Mouse (Mus musculus): ENCODE measurements at regions not wholly inside any gene's neighbourhood (a gene's known extent, or its start where the extent isn't known, plus 50 kb on each side); places are given as distances from the start of the nearest gene placed in this dataset.

GRCm38 (mm10) chr2:178692231-178692630 is 261.9 kb downstream of the Cdh26 start:
- peaks cover 12% of the 10 kb centered on the region; the same call in 1 of the 2 replicates for H3K4me1 ChIP-seq (ENCODE audit: control insufficient read depth, insufficient read depth, low read length)
- 92% methylated on average over 3 of the region's 3 CpGs for WGBS
- no peaks in the 10 kb centered on the region for H3K79me2 ChIP-seq (ENCODE audit: control insufficient read depth, insufficient read depth, low read length)
- no peak overlapping the region for H3K9ac ChIP-seq (ENCODE audit: low read depth, low read length)
- H3K27ac ChIP-seq (replicated peaks; ENCODE audit: insufficient read depth, low read depth, low read length) = no peak overlapping the region
- no peak for DNase-seq (ENCODE audit: extremely low read depth, low read depth, low spot score)
- TF ChIP-seq POLR2A (IDR thresholded peaks at IDR 0.05; ENCODE audit: extremely low read depth, insufficient read depth, low read length) (no peak), CTCF (IDR thresholded peaks at IDR 0.05; ENCODE audit: low read depth, low read length) (no peak; the same call in 1 of the 2 replicates)
- no peaks in the 10 kb centered on the region for H3K36me3 ChIP-seq (ENCODE audit: control insufficient read depth, insufficient read depth, low read length)
- H3K27me3 ChIP-seq (ENCODE audit: control insufficient read depth, insufficient read depth, low read length) = no peaks in the 10 kb centered on the region
- H3K4me3 ChIP-seq (ENCODE audit: insufficient read depth, low read depth, low read length) = no peak overlapping the region

- H3K4me1 ChIP-seq (ENCODE audit: control insufficient read depth, insufficient read depth, low read length) = no peaks in the 10 kb centered on the region
- 86% methylated on average over 13 of the region's 13 CpGs for WGBS
- TF ChIP-seq CTCF (IDR thresholded peaks at IDR 0.05; ENCODE audit: low read depth, low read length) (no peak), POLR2A (IDR thresholded peaks at IDR 0.05; ENCODE audit: extremely low read depth, insufficient read depth, low read length) (no peak)
- peak; percentile 43 for DNase-seq (ENCODE audit: extremely low read depth, low read depth, low spot score)
- H3K79me2 ChIP-seq (ENCODE audit: control insufficient read depth, insufficient read depth, low read length) = no peaks in the 10 kb centered on the region
- no peaks in the 10 kb centered on the region for H3K27me3 ChIP-seq (ENCODE audit: control insufficient read depth, insufficient read depth, low read length)
- no peak overlapping the region for H3K4me3 ChIP-seq (ENCODE audit: insufficient read depth, low read depth, low read length)
- no peak overlapping the region for H3K27ac ChIP-seq (replicated peaks; ENCODE audit: insufficient read depth, low read depth, low read length)
- no peak overlapping the region for H3K9ac ChIP-seq (ENCODE audit: low read depth, low read length)
- no peaks in the 10 kb centered on the region for H3K36me3 ChIP-seq (ENCODE audit: control insufficient read depth, insufficient read depth, low read length)
These were observed 268.3 kb downstream of the Cdh26 start for GRCm38 (mm10) chr2:178698648-178699047.

- TF ChIP-seq CTCF (IDR thresholded peaks at IDR 0.05; ENCODE audit: low read depth, low read length) = no peak
- TF ChIP-seq POLR2A (IDR thresholded peaks at IDR 0.05; ENCODE audit: extremely low read depth, insufficient read depth, low read length) = no peak
- Histone ChIP-seq H3K36me3 (ENCODE audit: control insufficient read depth, insufficient read depth, low read length) (no peaks in the 10 kb centered on the region), H3K4me1 (ENCODE audit: control insufficient read depth, insufficient read depth, low read length) (no peaks in the 10 kb centered on the region), H3K27ac (replicated peaks; ENCODE audit: insufficient read depth, low read depth, low read length) (no peak overlapping the region), H3K9ac (ENCODE audit: low read depth, low read length) (no peak overlapping the region), H3K27me3 (ENCODE audit: control insufficient read depth, insufficient read depth, low read length) (no peaks in the 10 kb centered on the region), H3K79me2 (ENCODE audit: control insufficient read depth, insufficient read depth, low read length) (no peaks in the 10 kb centered on the region), H3K4me3 (ENCODE audit: insufficient read depth, low read depth, low read length) (no peak overlapping the region)
- 79% methylated on average over 3 of the region's 3 CpGs for WGBS
- no peak for DNase-seq (ENCODE audit: extremely low read depth, low read depth, low spot score)
These were observed 270.5 kb downstream of the Cdh26 start for GRCm38 (mm10) chr2:178700825-178701224.

- 78% methylated on average over 3 of the region's 3 CpGs for WGBS
These were observed 274.2 kb downstream of the Cdh26 start for GRCm38 (mm10) chr2:178704510-178704909.

GRCm38 (mm10) chr2:178708649-178709048 is 278.3 kb downstream of the Cdh26 start:
- 69% methylated on average over 2 of the region's 2 CpGs for WGBS
- H3K4me1 ChIP-seq (ENCODE audit: control insufficient read depth, insufficient read depth, low read length) = no peaks in the 10 kb centered on the region

More at GRCm38 (mm10) chr2:178704510-178704909, 274.2 kb downstream of the Cdh26 start:
- no peak overlapping the region for H3K9ac ChIP-seq (ENCODE audit: low read depth, low read length)
- DNase-seq (ENCODE audit: extremely low read depth, low read depth, low spot score) = no peak
- TF ChIP-seq POLR2A (IDR thresholded peaks at IDR 0.05; ENCODE audit: extremely low read depth, insufficient read depth, low read length) (no peak), CTCF (IDR thresholded peaks at IDR 0.05; ENCODE audit: low read depth, low read length) (no peak)
- H3K79me2 ChIP-seq (ENCODE audit: control insufficient read depth, insufficient read depth, low read length) = no peaks in the 10 kb centered on the region
- H3K27me3 ChIP-seq (ENCODE audit: control insufficient read depth, insufficient read depth, low read length) = no peaks in the 10 kb centered on the region
- no peak overlapping the region for H3K4me3 ChIP-seq (ENCODE audit: insufficient read depth, low read depth, low read length)
- H3K36me3 ChIP-seq (ENCODE audit: control insufficient read depth, insufficient read depth, low read length) = no peaks in the 10 kb centered on the region
- H3K27ac ChIP-seq (replicated peaks; ENCODE audit: insufficient read depth, low read depth, low read length) = no peak overlapping the region
- no peaks in the 10 kb centered on the region for H3K4me1 ChIP-seq (ENCODE audit: control insufficient read depth, insufficient read depth, low read length)

GRCm38 (mm10) chr2:178709192-178709881 is 279.0 kb downstream of the Cdh26 start:
- no peak overlapping the region for H3K9ac ChIP-seq (ENCODE audit: low read depth, low read length)
- no peaks in the 10 kb centered on the region for H3K79me2 ChIP-seq (ENCODE audit: control insufficient read depth, insufficient read depth, low read length)
- H3K27ac ChIP-seq (replicated peaks; ENCODE audit: insufficient read depth, low read depth, low read length) = no peak overlapping the region
- DNase-seq (ENCODE audit: extremely low read depth, low read depth, low spot score) = no peak
- H3K27me3 ChIP-seq (ENCODE audit: control insufficient read depth, insufficient read depth, low read length) = no peaks in the 10 kb centered on the region
- no peak overlapping the region for H3K4me3 ChIP-seq (ENCODE audit: insufficient read depth, low read depth, low read length)
- TF ChIP-seq CTCF (IDR thresholded peaks at IDR 0.05; ENCODE audit: low read depth, low read length) (no peak), POLR2A (IDR thresholded peaks at IDR 0.05; ENCODE audit: extremely low read depth, insufficient read depth, low read length) (no peak)
- no peaks in the 10 kb centered on the region for H3K4me1 ChIP-seq (ENCODE audit: control insufficient read depth, insufficient read depth, low read length)
- no peaks in the 10 kb centered on the region for H3K36me3 ChIP-seq (ENCODE audit: control insufficient read depth, insufficient read depth, low read length)
- WGBS = 69% methylated on average over 5 of the region's 5 CpGs

More at GRCm38 (mm10) chr2:178708649-178709048, 278.3 kb downstream of the Cdh26 start:
- no peak for DNase-seq (ENCODE audit: extremely low read depth, low read depth, low spot score)
- no peaks in the 10 kb centered on the region for H3K79me2 ChIP-seq (ENCODE audit: control insufficient read depth, insufficient read depth, low read length)
- TF ChIP-seq CTCF (IDR thresholded peaks at IDR 0.05; ENCODE audit: low read depth, low read length) (no peak), POLR2A (IDR thresholded peaks at IDR 0.05; ENCODE audit: extremely low read depth, insufficient read depth, low read length) (no peak)
- no peak overlapping the region for H3K9ac ChIP-seq (ENCODE audit: low read depth, low read length)
- H3K4me3 ChIP-seq (ENCODE audit: insufficient read depth, low read depth, low read length) = no peak overlapping the region
- no peaks in the 10 kb centered on the region for H3K27me3 ChIP-seq (ENCODE audit: control insufficient read depth, insufficient read depth, low read length)
- no peaks in the 10 kb centered on the region for H3K36me3 ChIP-seq (ENCODE audit: control insufficient read depth, insufficient read depth, low read length)
- H3K27ac ChIP-seq (replicated peaks; ENCODE audit: insufficient read depth, low read depth, low read length) = no peak overlapping the region

Measured in liver, adult 2 months (tissue).